Mouse (Mus musculus) left cerebral cortex, adult 9 months (tissue): ENCODE results near the gene Ssty1.
"Not testable (repeated sequence)": the region's sequence is repeated elsewhere in the genome, so short reads cannot be mapped to it uniquely, and the experiment has no call there.

ENCODE experiments used
- DNase-seq, 2 experiments: peaks; one replicate each; pipeline ENCODE4 v3.0.0; 2022; ENCODE audit warnings: low spot score in 2 of 2

Ssty1 gene

DNA sequence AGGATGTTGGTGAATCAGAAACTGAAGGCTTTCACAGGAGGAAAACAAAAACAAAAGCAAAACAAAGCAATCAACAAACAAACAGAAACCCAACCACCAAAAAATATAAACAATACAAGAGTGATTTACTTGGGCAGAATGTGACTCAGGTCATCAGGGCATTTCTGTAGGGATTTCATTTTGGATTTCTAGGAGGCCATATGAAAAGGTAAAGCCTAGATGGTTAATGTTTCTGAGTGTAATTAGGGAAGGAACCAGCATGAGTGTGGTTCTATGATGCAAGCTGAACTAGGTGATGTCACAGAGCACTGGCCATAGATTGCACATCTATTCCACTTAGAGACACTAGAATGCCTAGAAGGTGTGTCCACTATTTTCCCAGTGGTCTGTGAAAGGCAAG is at the start of gene Ssty1:
Gene Ssty1, plus strand, starts transcription at position 301 of the 400 bp plus-strand sequence.
- DNase-seq: not testable (repeated sequence)

DNA sequence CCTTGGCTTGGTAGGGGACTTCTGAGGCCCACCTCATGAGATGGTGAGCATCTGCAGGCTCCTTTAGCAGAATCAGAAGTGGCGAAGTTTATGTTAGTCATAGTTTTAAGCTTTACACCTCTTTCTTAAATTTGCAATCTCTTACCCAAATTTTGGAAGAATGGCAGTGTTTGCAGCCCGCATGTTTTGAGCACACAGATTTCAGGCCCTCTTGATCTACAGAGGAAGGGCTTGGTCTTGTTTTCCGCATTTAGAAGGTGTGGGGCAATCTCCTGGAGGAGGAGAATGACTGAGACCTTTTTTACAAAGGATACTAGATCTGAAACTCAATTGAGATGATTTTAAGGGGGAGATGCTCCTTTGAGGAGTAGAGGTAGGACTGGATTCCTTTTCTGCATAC is 27.2 kb upstream of the Ssty1 start, which contains the start of gene Gm21764:
Gene Gm21764, minus strand, starts transcription at position 101 of the 400 bp plus-strand sequence.
- DNase-seq: not testable (repeated sequence)
